Mouse (Mus musculus): ENCODE data around the gene Ube2d3. TPM values are rescaled to one million over a fixed set of nuclear protein-coding genes. Genes with fewer than 3 reads are reported as not detected.

Ube2d3 gene
- polyA plus RNA-seq, 1 experiment from 2014 or later: 489 TPM

DNA sequence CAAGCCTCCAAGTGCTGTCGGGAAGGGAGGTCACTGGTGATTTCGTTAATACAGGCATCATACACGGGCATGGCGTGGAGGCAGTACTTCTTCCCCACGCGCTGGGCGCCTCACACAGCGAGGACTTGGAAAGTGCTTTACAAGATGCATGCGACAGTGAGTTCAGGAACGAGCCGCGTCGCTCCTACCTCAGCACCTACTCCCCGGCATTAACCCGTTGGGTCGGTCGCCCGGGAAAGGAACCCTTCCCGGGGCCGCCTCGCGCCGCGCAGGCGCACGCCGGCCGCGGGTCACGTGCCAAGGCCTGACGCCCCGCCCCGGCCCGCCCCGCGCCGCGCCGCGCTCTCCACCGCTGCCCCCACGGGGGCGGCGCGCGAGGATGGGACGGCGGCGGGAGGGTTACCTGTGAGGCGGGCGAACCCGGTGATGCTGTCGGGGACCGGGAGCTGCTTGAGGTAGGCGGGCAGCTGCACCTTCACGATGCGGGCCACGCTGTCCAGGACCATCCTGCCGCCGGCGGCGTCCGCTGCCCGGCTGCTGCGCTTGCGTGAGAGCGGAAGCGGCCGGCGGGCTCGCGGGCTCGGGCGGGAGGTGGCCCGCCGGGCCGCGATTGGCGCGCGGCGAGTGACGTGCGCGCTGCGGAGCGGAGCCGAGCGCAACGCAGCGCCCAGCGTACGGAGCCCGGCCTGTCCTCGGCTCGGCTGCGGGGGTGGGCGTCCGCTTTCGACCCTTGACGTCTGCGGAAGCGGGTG is 14.9 kb upstream of the Ube2d3 start:
- ATAC-seq (replicated peaks; ENCODE audit: extremely low read depth, insufficient read depth, low FRiP score): peak; percentile 97
- H3K36me3 ChIP-seq (ENCODE audit: control insufficient read depth, insufficient read depth): no peaks in the 10 kb centered on the region
- peak overlapping the region; percentile 90 for H3K27ac ChIP-seq (ENCODE audit: low read length)
- peak overlapping the region; percentile 84 for H3K4me2 ChIP-seq (ENCODE audit: low read depth, low read length)
- under 1% methylated on average over 80 of the region's 103 CpGs for WGBS
- H3K9me3 ChIP-seq (replicated peaks; ENCODE audit: control insufficient read depth, low read length): no peaks in the 10 kb centered on the region
- peak overlapping the region; percentile 78 for H3K9ac ChIP-seq (ENCODE audit: low read length)
- H3K4me1 ChIP-seq (ENCODE audit: control insufficient read depth, insufficient read depth, low read length): peaks cover 11% of the 10 kb centered on the region
- no peaks in the 10 kb centered on the region for H3K27me3 ChIP-seq (ENCODE audit: control insufficient read depth, insufficient read depth, low read length)
- peak overlapping the region; percentile 75 for H3K4me3 ChIP-seq (ENCODE audit: low read length)

DNA sequence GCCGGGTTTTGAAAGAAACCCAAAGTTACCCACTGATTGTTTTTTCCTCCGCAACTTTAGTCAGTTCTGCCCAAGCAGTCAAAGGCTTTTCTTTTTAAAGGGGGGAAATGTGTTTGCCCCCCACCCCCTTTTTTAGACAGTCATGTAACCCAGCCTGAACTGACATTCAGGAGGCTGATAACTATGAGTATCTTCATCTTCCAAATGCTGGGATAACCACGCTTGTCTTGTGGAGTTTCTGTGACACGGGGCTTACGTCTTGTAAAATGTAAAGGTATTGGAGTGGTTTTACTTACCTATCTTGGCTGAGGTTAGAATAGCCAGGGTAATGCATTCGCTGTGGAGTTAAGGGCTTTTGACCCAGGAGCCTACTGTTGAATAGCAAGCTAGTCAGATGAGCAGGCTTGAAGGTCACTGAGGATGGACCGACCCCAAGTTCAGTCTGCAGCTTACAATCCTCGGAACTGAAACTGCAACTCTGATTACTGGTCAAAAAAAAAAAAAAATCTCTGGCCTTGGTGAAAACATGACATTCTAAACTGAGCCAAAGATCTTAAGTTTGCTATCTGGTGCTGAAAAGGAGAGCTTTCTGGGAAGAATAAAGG is 14.2 kb upstream of the Ube2d3 start, which contains the start of gene Cisd2:
Gene Cisd2 (minus strand): TSS at position 318 of the 605 bp plus-strand sequence.
- peaks cover 10% of the 10 kb centered on the region for H3K4me1 ChIP-seq (ENCODE audit: control insufficient read depth, insufficient read depth, low read length)
- ATAC-seq (replicated peaks; ENCODE audit: extremely low read depth, insufficient read depth, low FRiP score): no peak
- H3K36me3 ChIP-seq (ENCODE audit: control insufficient read depth, insufficient read depth): no peaks in the 10 kb centered on the region
- H3K9ac ChIP-seq (ENCODE audit: low read length): peak within 1 kb of the TSS; percentile 78
- H3K4me3 ChIP-seq (ENCODE audit: low read length): peak within 1 kb of the TSS; percentile 75
- H3K27me3 ChIP-seq (ENCODE audit: control insufficient read depth, insufficient read depth, low read length): no peaks in the 10 kb centered on the region
- 2% methylated on average over 8 of the region's 8 CpGs for WGBS
- peak within 1 kb of the TSS; percentile 90 for H3K27ac ChIP-seq (ENCODE audit: low read length)
- H3K9me3 ChIP-seq (replicated peaks; ENCODE audit: control insufficient read depth, low read length): no peaks in the 10 kb centered on the region
- H3K4me2 ChIP-seq (ENCODE audit: low read depth, low read length): peak within 1 kb of the TSS; percentile 84

DNA sequence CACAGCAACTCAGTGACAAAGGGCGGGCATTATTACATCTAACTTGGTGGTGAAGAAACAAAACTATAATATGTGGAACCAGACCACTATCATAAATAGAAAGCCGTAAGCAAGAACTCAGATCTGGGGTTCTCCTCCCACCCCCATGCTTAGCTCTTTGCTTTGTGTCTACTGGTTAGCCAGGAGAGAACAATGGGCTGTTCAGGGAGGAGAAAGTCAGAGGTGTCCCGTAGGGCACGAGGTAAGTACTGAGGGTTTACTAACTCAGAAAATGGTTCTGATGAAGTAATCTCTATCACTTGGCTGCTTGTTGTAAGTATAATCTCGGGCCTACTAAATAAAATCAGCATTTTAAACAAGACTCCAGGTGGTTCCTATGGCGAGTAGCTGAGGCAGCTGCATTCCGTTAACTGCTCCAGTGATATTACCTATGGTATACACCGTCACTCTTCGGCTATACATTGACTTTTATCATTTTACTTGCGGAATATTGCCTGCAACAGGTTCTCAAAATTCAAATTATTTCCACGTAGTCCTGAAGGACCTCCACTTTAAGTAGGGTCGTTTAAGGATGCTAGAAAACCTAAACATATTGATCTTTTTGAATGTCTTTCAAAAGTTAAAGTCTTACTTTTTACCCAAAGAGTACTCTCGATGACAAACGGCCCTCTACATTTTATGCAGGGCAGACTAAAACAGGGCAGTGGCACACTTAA is 890 bp upstream of the Ube2d3 start:
- no peak for ATAC-seq (replicated peaks; ENCODE audit: extremely low read depth, insufficient read depth, low FRiP score)
- peaks cover 2% of the 10 kb centered on the region; the same call in 1 of the 2 replicates for H3K36me3 ChIP-seq (ENCODE audit: control insufficient read depth, insufficient read depth)
- peak overlapping the region; percentile 71 for H3K27ac ChIP-seq (ENCODE audit: low read length)
- no peaks in the 10 kb centered on the region for H3K27me3 ChIP-seq (ENCODE audit: control insufficient read depth, insufficient read depth, low read length)
- peak overlapping the region; percentile 64 for H3K9ac ChIP-seq (ENCODE audit: low read length)
- WGBS: 47% methylated on average over 14 of the region's 14 CpGs
- H3K4me1 ChIP-seq (ENCODE audit: control insufficient read depth, insufficient read depth, low read length): peaks cover 9% of the 10 kb centered on the region
- no peaks in the 10 kb centered on the region for H3K9me3 ChIP-seq (replicated peaks; ENCODE audit: control insufficient read depth, low read length)
- H3K4me3 ChIP-seq (ENCODE audit: low read length): peak overlapping the region; percentile 60
- H3K4me2 ChIP-seq (ENCODE audit: low read depth, low read length): peak overlapping the region; percentile 74

DNA sequence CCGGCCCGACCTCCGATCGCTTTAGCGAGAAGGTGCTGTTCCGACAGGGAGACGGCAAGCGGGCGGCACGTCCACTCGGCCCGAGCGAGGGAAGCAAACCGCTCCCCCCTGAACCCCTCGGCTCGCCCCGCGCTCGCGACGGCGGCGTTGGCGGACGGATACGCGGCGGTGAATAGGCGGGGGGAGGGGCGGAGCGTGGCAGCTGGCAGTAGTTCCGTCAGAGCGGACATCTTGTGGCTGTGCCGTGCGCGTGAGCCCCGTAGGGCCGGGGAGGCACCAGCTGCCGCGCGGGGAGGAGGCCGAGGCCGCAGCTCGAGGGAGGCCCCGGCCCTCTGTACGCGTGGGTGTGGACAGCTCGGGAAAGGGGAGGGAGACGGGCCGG is 573 bp downstream of the Ube2d3 start:
- H3K4me1 ChIP-seq (ENCODE audit: control insufficient read depth, insufficient read depth, low read length): peaks cover 18% of the 10 kb centered on the region
- peak; percentile 53 for ATAC-seq (replicated peaks; ENCODE audit: extremely low read depth, insufficient read depth, low FRiP score)
- peak overlapping the region; percentile 31 for H3K4me2 ChIP-seq (ENCODE audit: low read depth, low read length)
- H3K9me3 ChIP-seq (replicated peaks; ENCODE audit: control insufficient read depth, low read length): no peaks in the 10 kb centered on the region
- H3K36me3 ChIP-seq (ENCODE audit: control insufficient read depth, insufficient read depth): peaks cover 6% of the 10 kb centered on the region; the same call in 1 of the 2 replicates
- no peaks in the 10 kb centered on the region for H3K27me3 ChIP-seq (ENCODE audit: control insufficient read depth, insufficient read depth, low read length)
- WGBS: under 1% methylated on average over 48 of the region's 50 CpGs
- H3K4me3 ChIP-seq (ENCODE audit: low read length): peak overlapping the region; percentile 72
- peak overlapping the region; percentile 100 for H3K9ac ChIP-seq (ENCODE audit: low read length)
- H3K27ac ChIP-seq (ENCODE audit: low read length): peak overlapping the region; percentile 100

DNA sequence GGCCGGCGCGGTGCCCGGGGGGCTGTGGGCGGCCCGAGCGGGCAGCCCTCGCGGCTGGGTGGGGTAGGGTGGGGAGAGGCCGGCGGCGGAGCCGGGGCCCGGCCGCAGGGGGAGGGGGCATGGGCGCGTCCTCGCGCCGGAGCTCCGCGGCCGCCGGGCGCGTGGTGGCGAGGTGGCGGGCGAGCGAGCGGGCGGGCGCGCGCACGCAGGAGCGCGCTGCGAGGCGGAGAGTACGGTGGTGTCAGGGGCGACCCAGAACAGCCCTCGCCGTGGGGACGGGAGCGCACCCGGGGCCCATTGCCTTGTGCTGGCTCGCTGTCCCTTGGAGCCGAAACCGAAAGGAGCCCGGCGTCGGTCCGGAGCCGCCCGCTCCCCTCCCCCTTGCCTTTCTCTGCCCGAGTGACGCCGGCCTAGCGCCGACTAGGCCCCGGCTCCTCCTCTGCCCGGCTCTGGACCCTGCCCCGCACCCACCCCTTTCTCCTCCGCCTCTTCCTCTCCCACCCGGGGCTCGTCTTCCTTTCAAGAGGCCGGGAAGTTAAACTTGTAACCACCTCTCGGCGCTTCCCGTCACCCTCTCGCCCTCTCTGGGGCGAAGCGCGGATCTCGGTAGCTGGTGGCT is 1.1 kb downstream of the Ube2d3 start:
- peak; percentile 55 for ATAC-seq (replicated peaks; ENCODE audit: extremely low read depth, insufficient read depth, low FRiP score)
- peak overlapping the region; percentile 72 for H3K4me3 ChIP-seq (ENCODE audit: low read length)
- peak overlapping the region; percentile 100 for H3K27ac ChIP-seq (ENCODE audit: low read length)
- no peaks in the 10 kb centered on the region for H3K9me3 ChIP-seq (replicated peaks; ENCODE audit: control insufficient read depth, low read length)
- H3K4me1 ChIP-seq (ENCODE audit: control insufficient read depth, insufficient read depth, low read length): peaks cover 22% of the 10 kb centered on the region
- H3K9ac ChIP-seq (ENCODE audit: low read length): peak overlapping the region; percentile 100
- under 1% methylated on average over 46 of the region's 76 CpGs for WGBS
- H3K36me3 ChIP-seq (ENCODE audit: control insufficient read depth, insufficient read depth): peaks cover 8% of the 10 kb centered on the region; the same call in 1 of the 2 replicates
- peak overlapping the region; percentile 87 for H3K4me2 ChIP-seq (ENCODE audit: low read depth, low read length)
- H3K27me3 ChIP-seq (ENCODE audit: control insufficient read depth, insufficient read depth, low read length): no peaks in the 10 kb centered on the region

DNA sequence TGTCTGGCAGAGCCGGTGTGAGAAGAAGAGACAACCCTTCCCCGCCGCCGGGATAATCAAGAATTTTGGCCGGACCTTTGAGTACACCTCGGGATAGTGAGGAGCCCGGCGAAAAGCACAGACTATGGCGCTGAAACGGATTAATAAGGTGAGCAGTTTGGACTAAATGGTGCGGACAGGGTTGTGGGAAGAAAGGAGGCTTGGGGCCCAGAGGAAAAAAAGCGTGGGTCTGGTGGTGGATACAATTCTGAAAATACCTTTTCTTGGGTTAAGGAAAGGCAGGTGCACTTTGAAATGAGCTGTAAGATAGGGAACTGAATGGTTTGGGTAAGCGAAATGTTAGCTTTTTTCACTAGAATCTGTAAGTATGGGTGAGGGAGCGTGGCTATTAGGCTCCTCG is 1.7 kb downstream of the Ube2d3 start:
- Histone ChIP-seq H3K27ac (ENCODE audit: low read length) (peak overlapping the region; percentile 100), H3K36me3 (ENCODE audit: control insufficient read depth, insufficient read depth) (peaks cover 8% of the 10 kb centered on the region; the same call in 1 of the 2 replicates), H3K27me3 (ENCODE audit: control insufficient read depth, insufficient read depth, low read length) (no peaks in the 10 kb centered on the region), H3K4me2 (ENCODE audit: low read depth, low read length) (peak overlapping the region; percentile 87), H3K4me1 (ENCODE audit: control insufficient read depth, insufficient read depth, low read length) (peaks cover 22% of the 10 kb centered on the region), H3K9ac (ENCODE audit: low read length) (peak overlapping the region; percentile 100), H3K4me3 (ENCODE audit: low read length) (peak overlapping the region; percentile 72), H3K9me3 (replicated peaks; ENCODE audit: control insufficient read depth, low read length) (no peaks in the 10 kb centered on the region)
- ATAC-seq (replicated peaks; ENCODE audit: extremely low read depth, insufficient read depth, low FRiP score): no peak
- WGBS: 1% methylated on average over 15 of the region's 15 CpGs

DNA sequence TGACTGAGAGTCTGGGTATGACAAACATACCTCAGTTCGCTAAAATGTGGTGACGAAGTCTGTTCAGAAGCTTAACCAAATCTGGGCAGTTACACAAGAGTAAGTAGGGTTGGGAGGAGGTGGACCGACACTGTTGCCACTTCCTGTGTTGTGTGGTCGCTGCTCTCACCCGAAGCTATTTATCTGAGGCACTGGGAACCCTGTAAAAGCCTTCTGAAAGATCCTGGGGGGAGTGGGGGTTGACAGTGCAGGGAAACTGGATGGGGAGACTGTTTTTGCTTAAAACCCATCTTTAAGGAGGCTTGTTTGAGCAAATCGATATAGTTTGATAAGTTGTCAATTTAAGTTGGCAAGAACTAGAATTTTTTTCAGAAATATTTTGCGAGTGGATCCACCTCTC is 2.3 kb downstream of the Ube2d3 start:
- no peaks in the 10 kb centered on the region for H3K27me3 ChIP-seq (ENCODE audit: control insufficient read depth, insufficient read depth, low read length)
- WGBS: 8% methylated on average over 7 of the region's 7 CpGs
- peak overlapping the region; percentile 87 for H3K4me2 ChIP-seq (ENCODE audit: low read depth, low read length)
- H3K9ac ChIP-seq (ENCODE audit: low read length): peak overlapping the region; percentile 100
- no peak for ATAC-seq (replicated peaks; ENCODE audit: extremely low read depth, insufficient read depth, low FRiP score)
- peak overlapping the region; percentile 100 for H3K27ac ChIP-seq (ENCODE audit: low read length)
- H3K4me1 ChIP-seq (ENCODE audit: control insufficient read depth, insufficient read depth, low read length): peaks cover 25% of the 10 kb centered on the region
- H3K36me3 ChIP-seq (ENCODE audit: control insufficient read depth, insufficient read depth): peaks cover 8% of the 10 kb centered on the region; the same call in 1 of the 2 replicates
- no peaks in the 10 kb centered on the region for H3K9me3 ChIP-seq (replicated peaks; ENCODE audit: control insufficient read depth, low read length)
- H3K4me3 ChIP-seq (ENCODE audit: low read length): peak overlapping the region; percentile 72

DNA sequence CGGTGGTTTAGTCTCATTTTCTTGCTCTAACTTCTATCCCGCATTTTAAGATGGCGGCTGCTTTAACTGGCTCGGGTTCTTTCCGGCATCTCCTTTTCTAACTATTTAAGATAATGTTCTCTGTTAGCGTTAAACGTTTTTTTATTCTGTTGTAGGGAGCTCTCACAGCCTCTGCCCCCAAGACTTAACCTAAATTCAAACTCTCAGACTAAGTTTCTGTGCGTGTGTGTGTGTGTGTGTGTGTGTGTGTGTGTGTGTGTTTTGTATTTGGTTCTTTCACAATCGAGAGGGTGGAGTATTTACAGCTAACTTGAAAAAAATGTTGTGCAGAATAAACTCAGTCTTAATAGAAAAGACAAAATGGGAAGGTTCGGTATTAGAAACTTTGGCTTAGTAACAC is 2.7 kb downstream of the Ube2d3 start:
- H3K27ac ChIP-seq (ENCODE audit: low read length): no peak overlapping the region
- H3K4me3 ChIP-seq (ENCODE audit: low read length): peak overlapping the region; percentile 72
- peaks cover 8% of the 10 kb centered on the region; the same call in 1 of the 2 replicates for H3K36me3 ChIP-seq (ENCODE audit: control insufficient read depth, insufficient read depth)
- H3K9me3 ChIP-seq (replicated peaks; ENCODE audit: control insufficient read depth, low read length): no peaks in the 10 kb centered on the region
- H3K27me3 ChIP-seq (ENCODE audit: control insufficient read depth, insufficient read depth, low read length): no peaks in the 10 kb centered on the region
- ATAC-seq (replicated peaks; ENCODE audit: extremely low read depth, insufficient read depth, low FRiP score): no peak
- H3K4me2 ChIP-seq (ENCODE audit: low read depth, low read length): peak overlapping the region; percentile 87
- 18% methylated on average over 10 of the region's 10 CpGs for WGBS
- peak overlapping the region; percentile 100 for H3K9ac ChIP-seq (ENCODE audit: low read length)
- H3K4me1 ChIP-seq (ENCODE audit: control insufficient read depth, insufficient read depth, low read length): peaks cover 25% of the 10 kb centered on the region

Measured in heart, embryonic 16.5 days (tissue).